Mouse (Mus musculus) heart, postnatal 0 days (tissue): ENCODE measurements around the gene Unkl.

Source experiments
- CTCF ChIP-seq: IDR thresholded peaks from 2 replicates; pipeline ENCODE4 v1.5.1; 2016; ENCODE audit warnings: antibody characterized with exemption, control low read depth, low read depth
- EP300 ChIP-seq: IDR thresholded peaks from 2 replicates; pipeline ENCODE4 v1.6.1; 2016; ENCODE audit warnings: antibody characterized with exemption, low read depth

DNA sequence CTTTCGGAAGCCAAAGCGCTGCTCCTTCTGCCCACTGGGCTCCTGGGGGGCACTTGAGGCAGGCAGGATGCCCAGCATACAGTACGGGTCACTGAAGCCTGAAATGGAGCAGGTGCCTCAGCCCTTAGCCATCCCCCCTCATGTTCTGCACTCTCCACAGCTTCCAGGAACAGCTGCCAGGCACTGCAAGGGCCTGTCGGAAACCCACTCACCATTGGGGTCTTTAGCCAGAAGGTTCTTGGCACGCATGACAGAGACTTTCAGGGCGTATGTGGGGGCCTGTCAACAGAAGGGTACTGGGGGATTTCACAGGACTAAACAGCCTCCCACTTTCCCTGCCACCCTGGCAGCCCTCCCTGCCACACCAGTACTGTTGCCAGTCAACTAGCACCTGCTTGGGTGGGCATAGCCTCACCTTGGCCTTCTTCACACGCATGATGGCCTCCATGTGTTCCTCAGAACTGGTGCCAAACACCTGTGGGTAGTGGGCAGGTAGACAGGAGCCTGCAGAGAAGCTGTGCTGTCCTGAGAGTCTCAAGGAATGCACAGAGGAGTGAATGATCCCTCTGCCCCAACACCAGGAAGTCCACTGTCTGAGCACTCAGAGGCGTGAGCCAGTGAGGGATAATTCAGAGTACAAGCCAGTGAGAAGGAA is 62.1 kb downstream of the Unkl start:
- TF ChIP-seq CTCF: no peak
- TF ChIP-seq EP300: no peak
